Mouse (Mus musculus): ENCODE measurements around the gene Tmem50b.

DNA sequence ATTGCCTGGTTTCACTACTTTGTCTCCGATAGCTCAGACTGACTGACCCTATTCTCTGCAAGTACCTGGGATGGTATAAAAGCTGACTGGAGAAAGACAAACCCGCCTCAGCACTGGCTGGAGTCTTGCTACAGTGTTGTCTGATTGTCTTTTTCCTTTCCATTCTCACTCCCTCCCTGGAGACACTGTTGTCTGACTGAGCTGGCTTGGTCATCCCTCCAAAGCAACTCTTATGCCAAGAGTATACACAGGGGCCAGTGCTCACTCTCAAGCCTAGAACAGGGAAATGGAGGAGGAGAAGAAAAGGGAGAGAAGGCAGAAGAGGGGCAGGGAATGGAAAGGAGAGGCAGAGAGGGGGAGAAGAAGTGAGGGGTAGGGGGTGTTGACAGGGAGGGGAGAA lies 65.2 kb downstream of the Tmem50b start:
- TF ChIP-seq CTCF (IDR thresholded peaks at IDR 0.05; ENCODE audit: insufficient read depth, low read depth, low read length) (no peak), POLR2A (IDR thresholded peaks at IDR 0.05; ENCODE audit: insufficient read depth, low read depth, low read length) (no peak)
